Mouse (Mus musculus): ENCODE data around the gene Cntn5.

DNA sequence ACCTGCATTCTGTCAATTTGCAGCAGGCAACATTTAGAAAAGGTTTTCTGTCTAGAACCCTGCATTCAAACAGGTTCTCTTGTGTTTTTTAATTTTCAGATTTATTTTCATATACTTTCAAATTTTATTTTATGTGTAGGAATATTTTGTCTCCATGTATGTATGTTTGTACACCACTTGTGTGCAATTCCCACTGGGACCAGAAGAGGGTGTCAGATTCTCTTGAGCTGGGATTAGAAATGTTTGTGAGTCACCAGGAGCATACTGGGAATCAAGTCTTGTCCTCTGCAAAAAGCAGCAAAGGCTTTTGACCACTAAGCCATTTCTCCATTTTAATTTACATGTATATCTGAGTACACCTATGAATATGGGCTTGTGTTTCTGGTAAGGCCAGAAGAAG lies 521.4 kb downstream of the Cntn5 start:
- no peak for TF ChIP-seq CTCF (IDR thresholded peaks at IDR 0.05; ENCODE audit: low read depth, low read length)
- TF ChIP-seq POLR2A (IDR thresholded peaks at IDR 0.05; ENCODE audit: borderline replicate concordance, low read depth, low read length), result no peak

All from bone marrow macrophage, adult 2 months (primary cell).